13 mouse cellular contexts compared by ENCODE assay signal in the genomic region with DNA sequence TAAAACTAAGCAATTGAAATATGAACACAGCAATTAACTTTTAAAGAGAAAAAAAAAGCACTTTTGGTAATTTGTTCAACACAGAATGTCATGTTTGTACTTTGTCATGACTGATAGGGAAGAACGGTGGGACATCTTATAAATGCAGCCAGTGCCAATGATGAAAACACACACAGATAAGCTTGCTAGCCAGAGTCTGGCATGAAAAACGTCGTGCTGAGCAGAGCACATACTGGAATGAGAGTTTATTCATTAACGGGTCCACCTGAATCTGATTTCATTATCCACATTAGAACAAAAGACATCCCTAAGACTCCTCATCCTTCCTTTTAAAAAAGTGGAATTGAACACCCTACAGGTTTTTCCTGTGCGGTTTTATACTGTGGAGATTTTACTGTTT.
DNase-seq lines count a peak whose midpoint lies in the region; TF ChIP-seq lines count a peak whose summit lies in the region.
"Had no signal": no experiment of that assay in that cellular context is flagged by ENCODE, and none has a peak within 500 bp of the region (broad histone marks: within the 10 kb centered on the region; RNA-seq: fewer than 3 reads in every experiment).

No protein-coding gene starts in this region.

- no peak for TF ChIP-seq POLR2A in brain, embryonic 14.5 days (IDR thresholded peaks at IDR 0.05; ENCODE audit: borderline replicate concordance, extremely low read depth, insufficient read depth, insufficient read length, poor library complexity, severe bottlenecking)

- TF ChIP-seq CTCF in brain, embryonic 14.5 days (IDR thresholded peaks at IDR 0.05; ENCODE audit: borderline replicate concordance, extremely low read depth, insufficient read depth, insufficient read length): no peak

- intact Hi-C loops in left cerebral cortex, postnatal 4 days (cut with DNase I): no loop called here
- intact Hi-C loops in left cerebral cortex, postnatal 10 days (cut with DNase I): no loop called here

- peak; percentile 45 to 59 for DNase-seq in cerebellum, postnatal 14 days
- no peak for DNase-seq in cerebellum, adult 11 months
- DNase-seq in left cerebral cortex, postnatal 4 days: peak; percentile 0
- no peak for DNase-seq in left cerebral cortex, postnatal 10 days (ENCODE audit: extremely low spot score in 1 of 2, low spot score in 2 of 2)
- peak; percentile 34 for DNase-seq in brain, embryonic 14.5 days (ENCODE audit: low read depth)
- no peak for DNase-seq in urinary bladder, postnatal 14 days (ENCODE audit: low spot score)
- DNase-seq: adrenal gland, adult 2 months; adrenal gland, postnatal 10 days; adrenal gland, postnatal 25 days; cerebellum, adult 18-20 months; cerebellum, adult 8-10 months; cerebellum, adult 9-11 months; forebrain, postnatal 0 days had no signal

Comparison
In these comparisons a context has a peak if more than half of its experiments do, and no peak if none do; other contexts are left out.
1. DNase-seq: peak in cerebellum, postnatal 14 days (2 of 2), left cerebral cortex, postnatal 4 days (single experiment) and brain, embryonic 14.5 days (single experiment); none in cerebellum, adult 11 months (single experiment), left cerebral cortex, postnatal 10 days (0 of 2) and urinary bladder, postnatal 14 days (single experiment).